Mouse (Mus musculus) intestine, postnatal 0 days (tissue): ENCODE measurements around the gene Snapc4. TPM values are rescaled to one million over a fixed set of nuclear protein-coding genes. Genes with fewer than 3 reads are reported as not detected.
A peak's percentile ranks its signal among the peaks of the same experiment; 100 is the strongest.
"Not testable (repeated sequence)": the region's sequence is repeated elsewhere in the genome, so short reads cannot be mapped to it uniquely, and the experiment has no call there.

Source experiments
- ATAC-seq: fragments of 200-750 bp; cut with Nextera tagmentation; 2 replicates; pipeline ENCODE4 v1.8.0; 2017; ENCODE audit warnings: mild to moderate bottlenecking, moderate TSS enrichment, moderate library complexity
- H3K27ac ChIP-seq: fragments of 300-500 bp; sonication (generic); 2 replicates; pipeline ENCODE4 v1.5.1; 2014; ENCODE audit warnings: mild to moderate bottlenecking, low read depth, low read length, moderate library complexity
- H3K27me3 ChIP-seq: fragments of 300-500 bp; sonication (generic); replicated peaks from 2 replicates; pipeline ENCODE4 v1.6.1; 2014; ENCODE audit warnings: low read length, mixed read lengths; ENCODE audit not compliant: control insufficient read depth, insufficient read depth
- H3K36me3 ChIP-seq: fragments of 300-500 bp; sonication (generic); 2 replicates; pipeline ENCODE4 v1.6.1; 2014; ENCODE audit warnings: mild to moderate bottlenecking, moderate library complexity; ENCODE audit not compliant: control insufficient read depth, insufficient read depth
- H3K4me1 ChIP-seq: fragments of 300-500 bp; sonication (generic); replicated peaks from 2 replicates; pipeline ENCODE4 v1.6.1; 2014; ENCODE audit warnings: antibody characterized with exemption, low read length, mixed read lengths; ENCODE audit not compliant: control insufficient read depth, insufficient read depth
- H3K4me2 ChIP-seq: fragments of 300-500 bp; sonication (generic); replicated peaks from 2 replicates; pipeline ENCODE4 v1.6.1; 2014; ENCODE audit warnings: low read depth, mild to moderate bottlenecking, moderate library complexity
- H3K4me3 ChIP-seq: fragments of 300-500 bp; sonication (generic); 2 replicates; pipeline ENCODE4 v1.5.1; 2014; ENCODE audit warnings: low read depth, low read length
- H3K9ac ChIP-seq: fragments of 300-500 bp; sonication (generic); 2 replicates; pipeline ENCODE4 v1.6.1; 2014; ENCODE audit warnings: mild to moderate bottlenecking, low read depth, low read length
- H3K9me3 ChIP-seq: fragments of 300-500 bp; sonication (generic); 2 replicates; pipeline ENCODE4 v1.6.1; 2016; ENCODE audit warnings: mixed run types; ENCODE audit not compliant: control insufficient read depth
- CTCF ChIP-seq: sonication (generic); IDR thresholded peaks from 2 replicates; pipeline ENCODE4 v1.5.1; 2016; ENCODE audit warnings: low read depth, mild to moderate bottlenecking, control low read depth, antibody characterized with exemption, moderate library complexity
- WGBS: fragments of 180-500 bp; shearing (Covaris S2); extraction: QIAGEN DNeasy Blood & Tissue Kit; methylation state at CpG from one replicate; pipeline ENCODE4 v1.1.7; 2014; 5-methylcytosine and 5-hydroxymethylcytosine counted together
- polyA plus RNA-seq: library from polyadenylated mRNA; unstranded; fragments of >200 nt; fragmentation: Nextera tagmentation; extraction: Ambion mirVana; gene quantifications from 2 replicates; pipeline ENCODE4 v1.2.1, GENCODE M21; 2015

Snapc4 gene
- polyA plus RNA-seq, 1 experiment from 2014 or later = 5.6 TPM

DNA sequence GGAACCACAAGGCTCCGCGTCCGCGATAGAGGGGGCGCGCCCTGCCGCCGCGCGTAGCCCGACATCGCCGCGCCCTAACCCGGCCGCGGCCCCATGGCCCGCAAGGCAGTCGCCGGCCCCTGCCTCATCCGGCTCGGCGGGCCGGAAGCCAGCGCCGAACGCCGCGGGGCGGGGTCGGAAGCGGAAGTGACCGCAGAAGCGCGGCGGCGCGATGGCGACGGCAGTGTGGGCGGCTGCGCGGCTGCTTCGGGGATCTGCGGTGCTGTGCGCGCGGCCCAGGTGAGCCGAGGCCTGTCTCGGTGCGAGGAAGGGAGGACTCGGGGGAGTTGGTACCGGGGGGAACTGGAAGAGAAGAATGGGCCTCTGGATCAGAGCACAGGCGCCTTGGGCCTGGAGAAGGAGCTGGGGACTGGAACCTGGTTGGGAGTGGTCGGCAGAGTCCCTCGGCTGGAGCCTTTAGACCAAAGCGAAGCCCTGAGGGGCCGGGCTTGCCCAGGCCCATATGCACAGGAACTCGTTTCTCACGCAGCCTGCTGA is 8.8 kb upstream of the Snapc4 start, which contains the start of the genes Entr1 and Pmpca:
Entr1 (minus strand) TSS at position 163 of the 537 bp plus-strand sequence.
Pmpca (plus strand) TSS at position 186 of the 537 bp plus-strand sequence.
- Histone ChIP-seq H3K4me2 (peak within 1 kb of the TSS; percentile 94), H3K4me3 (peak within 1 kb of the TSS; percentile 96), H3K9ac (peak within 1 kb of the TSS; percentile 89), H3K27me3 (no peaks in the 10 kb centered on the region), H3K9me3 (no peaks in the 10 kb centered on the region), H3K4me1 (no peaks in the 10 kb centered on the region), H3K36me3 (peaks cover 66% of the 10 kb centered on the region), H3K27ac (peak within 1 kb of the TSS; percentile 70)
- peak; percentile 86 for ATAC-seq
- TF ChIP-seq CTCF = no peak
- under 1% methylated on average over 60 of the region's 60 CpGs for WGBS

GRCm38 (mm10) chr2:26388682-26389153 is 8.3 kb upstream of the Snapc4 start:
- peak overlapping the region; percentile 89 for H3K9ac ChIP-seq
- peak overlapping the region; percentile 70; the same call in 1 of the 2 replicates for H3K27ac ChIP-seq
- no peak for TF ChIP-seq CTCF
- H3K36me3 ChIP-seq = peaks cover 67% of the 10 kb centered on the region
- peak overlapping the region; percentile 96 for H3K4me3 ChIP-seq
- peak; percentile 62 for ATAC-seq
- no peaks in the 10 kb centered on the region for H3K4me1 ChIP-seq
- under 1% methylated on average over 45 of the region's 45 CpGs for WGBS
- H3K27me3 ChIP-seq = no peaks in the 10 kb centered on the region
- peak overlapping the region; percentile 94 for H3K4me2 ChIP-seq
- H3K9me3 ChIP-seq = no peaks in the 10 kb centered on the region

DNA sequence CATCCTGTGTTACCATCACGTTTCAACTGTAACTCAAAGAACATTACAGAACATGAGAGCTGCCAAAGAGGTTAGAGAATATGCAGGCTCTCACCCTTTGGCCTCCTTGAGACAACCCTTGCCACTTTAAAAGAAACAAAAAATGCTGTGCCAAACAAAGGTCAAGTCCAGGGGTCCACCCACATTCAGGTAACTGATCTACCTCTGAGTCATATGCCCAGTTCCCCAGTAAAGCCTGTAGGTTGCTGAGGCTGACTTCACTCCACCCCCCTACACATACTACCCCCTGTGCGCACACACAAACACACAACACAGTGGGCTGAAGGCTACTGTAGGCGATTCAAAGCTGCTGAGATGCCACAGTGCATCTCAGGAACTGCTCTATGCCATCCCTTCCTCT is 7.3 kb upstream of the Snapc4 start:
- ATAC-seq = no peak
- H3K4me1 ChIP-seq = no peaks in the 10 kb centered on the region
- peaks cover 67% of the 10 kb centered on the region for H3K36me3 ChIP-seq
- H3K9me3 ChIP-seq = no peaks in the 10 kb centered on the region
- no peak overlapping the region for H3K27ac ChIP-seq
- no peak for TF ChIP-seq CTCF
- H3K4me2 ChIP-seq = peak overlapping the region; percentile 94; the same call in 1 of the 2 replicates
- H3K27me3 ChIP-seq = no peaks in the 10 kb centered on the region
- peak overlapping the region; percentile 89; the same call in 1 of the 2 replicates for H3K9ac ChIP-seq
- no peak overlapping the region for H3K4me3 ChIP-seq
- 76% methylated on average over 3 of the region's 3 CpGs for whole genome bisulfite sequencing

DNA sequence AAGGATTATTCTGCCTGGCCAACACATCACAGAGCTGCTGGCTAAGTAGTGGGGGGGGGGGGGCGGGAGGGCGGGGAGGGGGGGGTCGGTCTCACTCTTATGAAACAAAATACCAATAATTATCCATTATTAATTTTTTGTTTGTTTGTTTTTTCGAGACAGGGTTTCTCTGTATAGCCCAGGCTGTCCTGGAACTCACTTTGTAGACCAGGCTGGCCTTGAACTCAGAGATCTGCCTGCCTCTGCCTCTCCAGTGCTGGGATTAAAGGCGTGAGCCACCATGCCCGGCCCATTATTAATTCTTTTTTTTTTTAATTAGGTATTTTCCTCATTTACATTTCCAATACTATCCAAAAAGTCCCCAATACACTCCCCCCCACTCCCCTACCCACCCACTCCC is 418 bp upstream of the Snapc4 start:
- H3K9me3 ChIP-seq, H3K27me3 ChIP-seq, H3K27ac ChIP-seq, H3K4me1 ChIP-seq: not testable (repeated sequence)
- Histone ChIP-seq H3K9ac (0 out of 2 replicates have a peak overlapping the region, but pooled peaks have one; percentile 51), H3K4me3 (peak overlapping the region; percentile 61), H3K4me2 (peak overlapping the region; percentile 79), H3K36me3 (peaks cover 48% of the 10 kb centered on the region)
- WGBS = 29% methylated on average over 6 of the region's 6 CpGs
- 0 out of 2 replicates have a peak, but pooled peaks have one; percentile 2 for ATAC-seq

GRCm38 (mm10) chr2:26372396-26372795 is 8.1 kb downstream of the Snapc4 start:
- no peak for ATAC-seq
- no peak overlapping the region; the same call in 1 of the 2 replicates for H3K27ac ChIP-seq
- WGBS = 96% methylated on average over 8 of the region's 8 CpGs
- peaks cover 79% of the 10 kb centered on the region for H3K36me3 ChIP-seq
- H3K9ac ChIP-seq = no peak overlapping the region
- no peaks in the 10 kb centered on the region for H3K27me3 ChIP-seq
- no peaks in the 10 kb centered on the region for H3K4me1 ChIP-seq
- TF ChIP-seq CTCF = no peak
- H3K9me3 ChIP-seq = no peaks in the 10 kb centered on the region
- no peak overlapping the region for H3K4me2 ChIP-seq
- no peak overlapping the region for H3K4me3 ChIP-seq

- WGBS = 91% methylated on average over 1 of the region's 1 CpGs
- H3K27ac ChIP-seq = no peak overlapping the region
- no peaks in the 10 kb centered on the region for H3K9me3 ChIP-seq
- H3K4me1 ChIP-seq = no peaks in the 10 kb centered on the region
- H3K9ac ChIP-seq = no peak overlapping the region
- H3K4me3 ChIP-seq = no peak overlapping the region
- H3K36me3 ChIP-seq = peaks cover 75% of the 10 kb centered on the region
- H3K27me3 ChIP-seq = no peaks in the 10 kb centered on the region
- TF ChIP-seq CTCF = no peak
- no peak for ATAC-seq
- no peak overlapping the region for H3K4me2 ChIP-seq
Observed at GRCm38 (mm10) chr2:26368572-26368971, 11.9 kb downstream of the Snapc4 start.
